Mouse (Mus musculus) monocyte, adult 5-6 weeks (primary cell): ENCODE data around the gene Anxa5. TPM values are rescaled to one million over a fixed set of nuclear protein-coding genes. Genes with fewer than 3 reads are reported as not detected.

Experiments
- ATAC-seq: fragments of 153-309, 156-312 bp; replicated peaks from 2 replicates; pipeline ENCODE4 v1.8.0; 2017; ENCODE audit warnings: mild to moderate bottlenecking; ENCODE audit not compliant: low TSS enrichment, insufficient number of reproducible peaks, severe bottlenecking, poor library complexity, low FRiP score
- total RNA-seq: library from RNA; stranded (forward); fragments of 200-1000, 200-491, 200-594 nt; gene quantifications from 3 replicates; pipeline ENCODE4 v1.2.3, GENCODE M21; 2017

Gene Anxa5
- total RNA-seq, 1 experiment from 2014 or later = 215 TPM

GRCm38 (mm10) chr3:36461819-36462218 is 13.9 kb downstream of the Anxa5 start:
- ATAC-seq = no peak

- no peak for ATAC-seq
Observed at GRCm38 (mm10) chr3:36460717-36461116, 15.0 kb downstream of the Anxa5 start.

- no peak for ATAC-seq
Observed at GRCm38 (mm10) chr3:36455566-36455965, 20.1 kb downstream of the Anxa5 start.

- no peak for ATAC-seq
Observed at GRCm38 (mm10) chr3:36455124-36455523, 20.6 kb downstream of the Anxa5 start.

- ATAC-seq = no peak
Observed at GRCm38 (mm10) chr3:36452502-36452901, 23.2 kb downstream of the Anxa5 start.

GRCm38 (mm10) chr3:36449292-36450165 is 26.2 kb downstream of the Anxa5 start:
- ATAC-seq = no peak

GRCm38 (mm10) chr3:36446918-36447317 is 28.8 kb downstream of the Anxa5 start:
- ATAC-seq = no peak

- ATAC-seq = no peak
Observed at GRCm38 (mm10) chr3:36446506-36446905, 29.2 kb downstream of the Anxa5 start.

GRCm38 (mm10) chr3:36446041-36446440 is 29.7 kb downstream of the Anxa5 start:
- no peak for ATAC-seq

- no peak for ATAC-seq
Observed at GRCm38 (mm10) chr3:36442426-36442825, 33.3 kb downstream of the Anxa5 start.

- ATAC-seq = no peak
Observed at GRCm38 (mm10) chr3:36440280-36440679, 35.4 kb downstream of the Anxa5 start.

GRCm38 (mm10) chr3:36430360-36430759 is 45.3 kb downstream of the Anxa5 start:
- no peak for ATAC-seq

GRCm38 (mm10) chr3:36427386-36427785 is 48.3 kb downstream of the Anxa5 start:
- ATAC-seq = no peak

GRCm38 (mm10) chr3:36409456-36409855 is 66.2 kb downstream of the Anxa5 start:
- no peak for ATAC-seq

- ATAC-seq = no peak
Observed at GRCm38 (mm10) chr3:36406967-36407366, 68.7 kb downstream of the Anxa5 start.

GRCm38 (mm10) chr3:36406340-36406739 is 69.4 kb downstream of the Anxa5 start:
- no peak for ATAC-seq

- ATAC-seq = no peak
Observed at GRCm38 (mm10) chr3:36401900-36402299, 73.8 kb downstream of the Anxa5 start.

- no peak for ATAC-seq
Observed at GRCm38 (mm10) chr3:36400657-36401056, 75.0 kb downstream of the Anxa5 start.
